Mouse (Mus musculus): Measurements from ENCODE around the gene Rtf2. TPM values are rescaled to one million over a fixed set of nuclear protein-coding genes. Genes with fewer than 3 reads are reported as not detected.

Rtf2 gene
- polyA plus RNA-seq, 1 experiment from 2014 or later: 87.9 TPM

- Histone ChIP-seq H3K27ac (replicated peaks) (no peak within 1 kb of the TSS), H3K4me1 (no peaks in the 10 kb centered on the region; the same call in 1 of the 2 replicates), H3K4me3 (no peak within 1 kb of the TSS), H3K36me3 (peaks cover 28% of the 10 kb centered on the region), H3K9me3 (no peaks in the 10 kb centered on the region), H3K9ac (replicated peaks) (no peak within 1 kb of the TSS), H3K27me3 (0 out of 2 replicates have a peak, but pooled peaks cover 5% of the 10 kb centered on the region), H3K4me2 (replicated peaks) (no peak within 1 kb of the TSS)
- 88% methylated on average over 11 of the region's 11 CpGs for WGBS
- ATAC-seq (ENCODE audit: low FRiP score, low read depth): no peak
These were observed 32.0 kb downstream of the Rtf2 start, which contains the start of gene Fam209 for GRCm38 (mm10) chr2:172472318-172472717. Gene Fam209 (plus strand): TSS chr2:172472520.

- WGBS: 81% methylated on average over 8 of the region's 8 CpGs
- ATAC-seq (ENCODE audit: low FRiP score, low read depth): no peak
These were observed 33.2 kb downstream of the Rtf2 start for GRCm38 (mm10) chr2:172473591-172473990.

GRCm38 (mm10) chr2:172474970-172475369 lies 34.6 kb downstream of the Rtf2 start:
- Histone ChIP-seq H3K9me3 (no peaks in the 10 kb centered on the region), H3K27ac (replicated peaks) (no peak overlapping the region), H3K36me3 (peaks cover 2% of the 10 kb centered on the region; the same call in 1 of the 2 replicates), H3K4me3 (no peak overlapping the region), H3K4me2 (replicated peaks) (no peak overlapping the region), H3K27me3 (peaks cover 6% of the 10 kb centered on the region; the same call in 1 of the 2 replicates), H3K4me1 (no peaks in the 10 kb centered on the region), H3K9ac (replicated peaks) (no peak overlapping the region)
- ATAC-seq (ENCODE audit: low FRiP score, low read depth): no peak
- 39% methylated on average over 6 of the region's 6 CpGs for WGBS

More at GRCm38 (mm10) chr2:172473591-172473990, 33.2 kb downstream of the Rtf2 start:
- Histone ChIP-seq H3K4me2 (replicated peaks) (no peak overlapping the region), H3K9me3 (no peaks in the 10 kb centered on the region), H3K27ac (replicated peaks) (no peak overlapping the region), H3K4me1 (no peaks in the 10 kb centered on the region; the same call in 1 of the 2 replicates), H3K27me3 (0 out of 2 replicates have a peak, but pooled peaks cover 5% of the 10 kb centered on the region), H3K9ac (replicated peaks) (no peak overlapping the region), H3K36me3 (peaks cover 15% of the 10 kb centered on the region), H3K4me3 (no peak overlapping the region)

- 37% methylated on average over 10 of the region's 10 CpGs for WGBS
- Histone ChIP-seq H3K9me3 (no peaks in the 10 kb centered on the region), H3K9ac (replicated peaks) (no peak overlapping the region), H3K4me3 (no peak overlapping the region), H3K27ac (replicated peaks) (no peak overlapping the region), H3K36me3 (no peaks in the 10 kb centered on the region), H3K4me1 (no peaks in the 10 kb centered on the region), H3K27me3 (peaks cover 10% of the 10 kb centered on the region; the same call in 1 of the 2 replicates), H3K4me2 (replicated peaks) (no peak overlapping the region)
- ATAC-seq (ENCODE audit: low FRiP score, low read depth): no peak
These were observed 36.4 kb downstream of the Rtf2 start for GRCm38 (mm10) chr2:172476707-172477260.

GRCm38 (mm10) chr2:172477350-172477749 lies 37.0 kb downstream of the Rtf2 start:
- Histone ChIP-seq H3K4me3 (no peak overlapping the region), H3K36me3 (no peaks in the 10 kb centered on the region), H3K4me1 (no peaks in the 10 kb centered on the region), H3K9me3 (no peaks in the 10 kb centered on the region), H3K27me3 (peaks cover 10% of the 10 kb centered on the region; the same call in 1 of the 2 replicates), H3K9ac (replicated peaks) (no peak overlapping the region), H3K27ac (replicated peaks) (no peak overlapping the region), H3K4me2 (replicated peaks) (no peak overlapping the region)
- ATAC-seq (ENCODE audit: low FRiP score, low read depth): no peak
- WGBS: 34% methylated on average over 3 of the region's 3 CpGs

- no peak for ATAC-seq (ENCODE audit: low FRiP score, low read depth)
- H3K27ac ChIP-seq (replicated peaks): no peak overlapping the region
- no peak overlapping the region for H3K4me2 ChIP-seq (replicated peaks)
- peaks cover 10% of the 10 kb centered on the region; the same call in 1 of the 2 replicates for H3K27me3 ChIP-seq
- H3K36me3 ChIP-seq: no peaks in the 10 kb centered on the region
- H3K4me3 ChIP-seq: no peak overlapping the region
- H3K4me1 ChIP-seq: no peaks in the 10 kb centered on the region
- no peaks in the 10 kb centered on the region for H3K9me3 ChIP-seq
- WGBS: 6% methylated on average over 2 of the region's 2 CpGs
- H3K9ac ChIP-seq (replicated peaks): no peak overlapping the region
These were observed 37.5 kb downstream of the Rtf2 start for GRCm38 (mm10) chr2:172477860-172478259.

GRCm38 (mm10) chr2:172480296-172480695 lies 39.9 kb downstream of the Rtf2 start:
- H3K9ac ChIP-seq (replicated peaks): no peak overlapping the region
- WGBS: 64% methylated on average over 7 of the region's 7 CpGs
- no peaks in the 10 kb centered on the region for H3K9me3 ChIP-seq
- peaks cover 4% of the 10 kb centered on the region; the same call in 1 of the 2 replicates for H3K4me1 ChIP-seq
- peaks cover 10% of the 10 kb centered on the region; the same call in 1 of the 2 replicates for H3K27me3 ChIP-seq
- H3K4me3 ChIP-seq: no peak overlapping the region
- ATAC-seq (ENCODE audit: low FRiP score, low read depth): no peak
- H3K27ac ChIP-seq (replicated peaks): no peak overlapping the region
- no peak overlapping the region for H3K4me2 ChIP-seq (replicated peaks)
- no peaks in the 10 kb centered on the region for H3K36me3 ChIP-seq

- no peak overlapping the region for H3K9ac ChIP-seq (replicated peaks)
- H3K9me3 ChIP-seq: no peaks in the 10 kb centered on the region
- H3K27me3 ChIP-seq: peaks cover 7% of the 10 kb centered on the region; the same call in 1 of the 2 replicates
- no peaks in the 10 kb centered on the region for H3K36me3 ChIP-seq
- H3K4me3 ChIP-seq: no peak overlapping the region
- WGBS: 88% methylated on average over 16 of the region's 16 CpGs
- H3K4me2 ChIP-seq (replicated peaks): no peak overlapping the region
- no peak for ATAC-seq (ENCODE audit: low FRiP score, low read depth)
- peaks cover 4% of the 10 kb centered on the region; the same call in 1 of the 2 replicates for H3K4me1 ChIP-seq
- no peak overlapping the region for H3K27ac ChIP-seq (replicated peaks)
These were observed 41.5 kb downstream of the Rtf2 start for GRCm38 (mm10) chr2:172481654-172482385.

- Histone ChIP-seq H3K4me1 (peaks cover 4% of the 10 kb centered on the region; the same call in 1 of the 2 replicates), H3K4me3 (no peak overlapping the region), H3K27ac (replicated peaks) (no peak overlapping the region), H3K36me3 (no peaks in the 10 kb centered on the region), H3K9ac (replicated peaks) (no peak overlapping the region), H3K4me2 (replicated peaks) (no peak overlapping the region), H3K27me3 (peaks cover 6% of the 10 kb centered on the region; the same call in 1 of the 2 replicates), H3K9me3 (no peaks in the 10 kb centered on the region)
- ATAC-seq (ENCODE audit: low FRiP score, low read depth): no peak
- WGBS: 86% methylated on average over 14 of the region's 14 CpGs
These were observed 43.5 kb downstream of the Rtf2 start for GRCm38 (mm10) chr2:172483766-172484413.

GRCm38 (mm10) chr2:172484696-172485370 lies 44.5 kb downstream of the Rtf2 start:
- no peaks in the 10 kb centered on the region for H3K9me3 ChIP-seq
- ATAC-seq (ENCODE audit: low FRiP score, low read depth): no peak

GRCm38 (mm10) chr2:172496736-172497345 lies 56.5 kb downstream of the Rtf2 start:
- 79% methylated on average over 8 of the region's 8 CpGs for WGBS
- no peaks in the 10 kb centered on the region for H3K36me3 ChIP-seq
- no peak overlapping the region for H3K4me2 ChIP-seq (replicated peaks)
- no peak for ATAC-seq (ENCODE audit: low FRiP score, low read depth)
- no peak overlapping the region for H3K27ac ChIP-seq (replicated peaks)
- no peaks in the 10 kb centered on the region for H3K9me3 ChIP-seq
- no peaks in the 10 kb centered on the region for H3K4me1 ChIP-seq
- H3K9ac ChIP-seq (replicated peaks): no peak overlapping the region
- H3K27me3 ChIP-seq: no peaks in the 10 kb centered on the region
- H3K4me3 ChIP-seq: no peak overlapping the region

More at GRCm38 (mm10) chr2:172484696-172485370, 44.5 kb downstream of the Rtf2 start:
- peaks cover 4% of the 10 kb centered on the region; the same call in 1 of the 2 replicates for H3K4me1 ChIP-seq
- no peak overlapping the region for H3K4me3 ChIP-seq
- no peaks in the 10 kb centered on the region for H3K36me3 ChIP-seq
- H3K9ac ChIP-seq (replicated peaks): no peak overlapping the region
- H3K27me3 ChIP-seq: peaks cover 6% of the 10 kb centered on the region; the same call in 1 of the 2 replicates
- H3K4me2 ChIP-seq (replicated peaks): no peak overlapping the region
- 51% methylated on average over 12 of the region's 12 CpGs for WGBS
- no peak overlapping the region for H3K27ac ChIP-seq (replicated peaks)
